Mouse (Mus musculus): ENCODE data around the gene Gm20479. TPM values are rescaled to one million over a fixed set of nuclear protein-coding genes. Genes with fewer than 3 reads are reported as not detected.

Gm20479 gene
- polyA plus RNA-seq, 1 experiment from 2014 or later, result not detected

- peak overlapping the region; percentile 75; the same call in 1 of the 2 replicates for H3K4me2 ChIP-seq
- no peak overlapping the region for H3K9ac ChIP-seq (ENCODE audit: low read length)
- H3K36me3 ChIP-seq (ENCODE audit: control insufficient read depth, insufficient read depth, low read length), result no peaks in the 10 kb centered on the region
- ATAC-seq (ENCODE audit: low FRiP score) (no peak), DNase-seq (ENCODE audit: low spot score, missing footprints) (no peak)
- no peak overlapping the region for H3K4me3 ChIP-seq (ENCODE audit: low read depth, low read length)
- WGBS, result 58% methylated on average over 6 of the region's 6 CpGs
- H3K27ac ChIP-seq (ENCODE audit: low read depth, low read length), result no peak overlapping the region
- peaks cover 51% of the 10 kb centered on the region for H3K27me3 ChIP-seq (ENCODE audit: control insufficient read depth, insufficient read depth, low read length)
- peaks cover 5% of the 10 kb centered on the region; the same call in 1 of the 2 replicates for H3K4me1 ChIP-seq (ENCODE audit: control insufficient read depth, insufficient read depth, low read length)
- peaks cover 2% of the 10 kb centered on the region; the same call in 1 of the 2 replicates for H3K9me3 ChIP-seq (ENCODE audit: control insufficient read depth, low read length)
These were observed 3.5 kb upstream of the Gm20479 start for GRCm38 (mm10) chr7:27360749-27361148.

- Histone ChIP-seq H3K27me3 (ENCODE audit: control insufficient read depth, insufficient read depth, low read length) (peaks cover 42% of the 10 kb centered on the region), H3K9me3 (ENCODE audit: control insufficient read depth, low read length) (peaks cover 2% of the 10 kb centered on the region; the same call in 1 of the 2 replicates), H3K4me2 (no peak overlapping the region), H3K36me3 (ENCODE audit: control insufficient read depth, insufficient read depth, low read length) (no peaks in the 10 kb centered on the region), H3K4me3 (ENCODE audit: low read depth, low read length) (no peak overlapping the region), H3K9ac (ENCODE audit: low read length) (no peak overlapping the region), H3K4me1 (ENCODE audit: control insufficient read depth, insufficient read depth, low read length) (peaks cover 6% of the 10 kb centered on the region), H3K27ac (ENCODE audit: low read depth, low read length) (no peak overlapping the region)
- ATAC-seq (ENCODE audit: low FRiP score) (no peak), DNase-seq (ENCODE audit: low spot score, missing footprints) (peak; percentile 26)
- 85% methylated on average over 9 of the region's 9 CpGs for WGBS
These were observed 2.6 kb upstream of the Gm20479 start for GRCm38 (mm10) chr7:27359706-27360358.

- peak; percentile 19 for DNase-seq (ENCODE audit: low spot score, missing footprints)
- peaks cover 9% of the 10 kb centered on the region for H3K4me1 ChIP-seq (ENCODE audit: control insufficient read depth, insufficient read depth, low read length)
- H3K4me2 ChIP-seq, result no peak overlapping the region
- WGBS, result 71% methylated on average over 2 of the region's 2 CpGs
- no peaks in the 10 kb centered on the region for H3K36me3 ChIP-seq (ENCODE audit: control insufficient read depth, insufficient read depth, low read length)
- H3K27ac ChIP-seq (ENCODE audit: low read depth, low read length), result no peak overlapping the region
- H3K9me3 ChIP-seq (ENCODE audit: control insufficient read depth, low read length), result peaks cover 2% of the 10 kb centered on the region; the same call in 1 of the 2 replicates
- H3K4me3 ChIP-seq (ENCODE audit: low read depth, low read length), result no peak overlapping the region
- H3K9ac ChIP-seq (ENCODE audit: low read length), result no peak overlapping the region
- H3K27me3 ChIP-seq (ENCODE audit: control insufficient read depth, insufficient read depth, low read length), result peaks cover 35% of the 10 kb centered on the region
- ATAC-seq (ENCODE audit: low FRiP score), result no peak
These were observed 1.9 kb upstream of the Gm20479 start for GRCm38 (mm10) chr7:27359162-27359561.

GRCm38 (mm10) chr7:27357595-27357978 lies 368 bp upstream of the Gm20479 start:
- H3K27me3 ChIP-seq (ENCODE audit: control insufficient read depth, insufficient read depth, low read length), result peaks cover 21% of the 10 kb centered on the region
- no peak for ATAC-seq (ENCODE audit: low FRiP score)
- H3K4me2 ChIP-seq, result peak overlapping the region; percentile 64; the same call in 1 of the 2 replicates
- peaks cover 2% of the 10 kb centered on the region; the same call in 1 of the 2 replicates for H3K9me3 ChIP-seq (ENCODE audit: control insufficient read depth, low read length)
- H3K4me3 ChIP-seq (ENCODE audit: low read depth, low read length), result no peak overlapping the region
- peaks cover 9% of the 10 kb centered on the region for H3K4me1 ChIP-seq (ENCODE audit: control insufficient read depth, insufficient read depth, low read length)
- DNase-seq (ENCODE audit: low spot score, missing footprints), result no peak
- no peak overlapping the region for H3K27ac ChIP-seq (ENCODE audit: low read depth, low read length)
- no peak overlapping the region for H3K9ac ChIP-seq (ENCODE audit: low read length)
- no peaks in the 10 kb centered on the region for H3K36me3 ChIP-seq (ENCODE audit: control insufficient read depth, insufficient read depth, low read length)
- WGBS, result 17% methylated on average over 3 of the region's 3 CpGs

GRCm38 (mm10) chr7:27356248-27356647 lies 971 bp downstream of the Gm20479 start:
- peak overlapping the region; percentile 64 for H3K4me2 ChIP-seq
- H3K27me3 ChIP-seq (ENCODE audit: control insufficient read depth, insufficient read depth, low read length), result peaks cover 17% of the 10 kb centered on the region
- H3K9ac ChIP-seq (ENCODE audit: low read length), result peak overlapping the region; percentile 38; the same call in 1 of the 2 replicates
- DNase-seq (ENCODE audit: low spot score, missing footprints) (no peak), ATAC-seq (ENCODE audit: low FRiP score) (peak; percentile 59)
- WGBS, result 2% methylated on average over 16 of the region's 16 CpGs
- H3K27ac ChIP-seq (ENCODE audit: low read depth, low read length), result no peak overlapping the region
- H3K9me3 ChIP-seq (ENCODE audit: control insufficient read depth, low read length), result peaks cover 2% of the 10 kb centered on the region; the same call in 1 of the 2 replicates
- H3K36me3 ChIP-seq (ENCODE audit: control insufficient read depth, insufficient read depth, low read length), result no peaks in the 10 kb centered on the region
- peaks cover 9% of the 10 kb centered on the region for H3K4me1 ChIP-seq (ENCODE audit: control insufficient read depth, insufficient read depth, low read length)
- peak overlapping the region; percentile 69 for H3K4me3 ChIP-seq (ENCODE audit: low read depth, low read length)

- WGBS, result under 1% methylated on average over 34 of the region's 34 CpGs
- Histone ChIP-seq H3K9me3 (ENCODE audit: control insufficient read depth, low read length) (peaks cover 2% of the 10 kb centered on the region; the same call in 1 of the 2 replicates), H3K27ac (ENCODE audit: low read depth, low read length) (no peak within 1 kb of the TSS), H3K36me3 (ENCODE audit: control insufficient read depth, insufficient read depth, low read length) (no peaks in the 10 kb centered on the region), H3K27me3 (ENCODE audit: control insufficient read depth, insufficient read depth, low read length) (peaks cover 17% of the 10 kb centered on the region), H3K4me2 (peak within 1 kb of the TSS; percentile 64), H3K4me1 (ENCODE audit: control insufficient read depth, insufficient read depth, low read length) (peaks cover 9% of the 10 kb centered on the region), H3K4me3 (ENCODE audit: low read depth, low read length) (peak within 1 kb of the TSS; percentile 69), H3K9ac (ENCODE audit: low read length) (peak within 1 kb of the TSS; percentile 74)
- peak; percentile 97 for DNase-seq (ENCODE audit: low spot score, missing footprints)
- peak; percentile 96 for ATAC-seq (ENCODE audit: low FRiP score)
These were observed 1.4 kb downstream of the Gm20479 start, which contains the start of gene Shkbp1 for GRCm38 (mm10) chr7:27355745-27356240. TSS of gene Shkbp1 (minus strand) at chr7:27356019.

GRCm38 (mm10) chr7:27355261-27355660 lies 2.0 kb downstream of the Gm20479 start:
- WGBS, result 9% methylated on average over 12 of the region's 14 CpGs
- ATAC-seq (ENCODE audit: low FRiP score) (peak; percentile 2; the same call in 1 of the 2 replicates), DNase-seq (ENCODE audit: low spot score, missing footprints) (no peak)
- Histone ChIP-seq H3K4me2 (peak overlapping the region; percentile 64), H3K4me1 (ENCODE audit: control insufficient read depth, insufficient read depth, low read length) (peaks cover 9% of the 10 kb centered on the region), H3K27ac (ENCODE audit: low read depth, low read length) (no peak overlapping the region), H3K9me3 (ENCODE audit: control insufficient read depth, low read length) (peaks cover 2% of the 10 kb centered on the region; the same call in 1 of the 2 replicates), H3K36me3 (ENCODE audit: control insufficient read depth, insufficient read depth, low read length) (peaks cover 2% of the 10 kb centered on the region; the same call in 1 of the 2 replicates), H3K27me3 (ENCODE audit: control insufficient read depth, insufficient read depth, low read length) (peaks cover 17% of the 10 kb centered on the region), H3K9ac (ENCODE audit: low read length) (peak overlapping the region; percentile 74), H3K4me3 (ENCODE audit: low read depth, low read length) (peak overlapping the region; percentile 69)

GRCm38 (mm10) chr7:27354783-27355182 lies 2.4 kb downstream of the Gm20479 start:
- peaks cover 2% of the 10 kb centered on the region; the same call in 1 of the 2 replicates for H3K9me3 ChIP-seq (ENCODE audit: control insufficient read depth, low read length)
- H3K9ac ChIP-seq (ENCODE audit: low read length), result no peak overlapping the region
- peak overlapping the region; percentile 64 for H3K4me2 ChIP-seq
- DNase-seq (ENCODE audit: low spot score, missing footprints) (peak; percentile 81), ATAC-seq (ENCODE audit: low FRiP score) (no peak)
- 54% methylated on average over 4 of the region's 4 CpGs for WGBS
- H3K27me3 ChIP-seq (ENCODE audit: control insufficient read depth, insufficient read depth, low read length), result peaks cover 17% of the 10 kb centered on the region
- peak overlapping the region; percentile 69 for H3K4me3 ChIP-seq (ENCODE audit: low read depth, low read length)
- H3K36me3 ChIP-seq (ENCODE audit: control insufficient read depth, insufficient read depth, low read length), result peaks cover 4% of the 10 kb centered on the region; the same call in 1 of the 2 replicates
- H3K4me1 ChIP-seq (ENCODE audit: control insufficient read depth, insufficient read depth, low read length), result peaks cover 9% of the 10 kb centered on the region
- H3K27ac ChIP-seq (ENCODE audit: low read depth, low read length), result no peak overlapping the region

- ATAC-seq (ENCODE audit: low FRiP score) (no peak), DNase-seq (ENCODE audit: low spot score, missing footprints) (peak; percentile 82)
- peak overlapping the region; percentile 64 for H3K4me2 ChIP-seq
- H3K4me1 ChIP-seq (ENCODE audit: control insufficient read depth, insufficient read depth, low read length), result peaks cover 9% of the 10 kb centered on the region
- H3K27me3 ChIP-seq (ENCODE audit: control insufficient read depth, insufficient read depth, low read length), result peaks cover 17% of the 10 kb centered on the region
- no peak overlapping the region for H3K9ac ChIP-seq (ENCODE audit: low read length)
- H3K9me3 ChIP-seq (ENCODE audit: control insufficient read depth, low read length), result peaks cover under 1% of the 10 kb centered on the region; the same call in 1 of the 2 replicates
- no peak overlapping the region for H3K27ac ChIP-seq (ENCODE audit: low read depth, low read length)
- 0 out of 2 replicates have a peak overlapping the region, but pooled peaks have one; percentile 69 for H3K4me3 ChIP-seq (ENCODE audit: low read depth, low read length)
- WGBS, result 32% methylated on average over 6 of the region's 6 CpGs
- H3K36me3 ChIP-seq (ENCODE audit: control insufficient read depth, insufficient read depth, low read length), result peaks cover 4% of the 10 kb centered on the region; the same call in 1 of the 2 replicates
These were observed 3.1 kb downstream of the Gm20479 start for GRCm38 (mm10) chr7:27354144-27354543.
